Mouse (Mus musculus): ENCODE data around the gene Nrxn2.

The Nrxn2 gene

DNA sequence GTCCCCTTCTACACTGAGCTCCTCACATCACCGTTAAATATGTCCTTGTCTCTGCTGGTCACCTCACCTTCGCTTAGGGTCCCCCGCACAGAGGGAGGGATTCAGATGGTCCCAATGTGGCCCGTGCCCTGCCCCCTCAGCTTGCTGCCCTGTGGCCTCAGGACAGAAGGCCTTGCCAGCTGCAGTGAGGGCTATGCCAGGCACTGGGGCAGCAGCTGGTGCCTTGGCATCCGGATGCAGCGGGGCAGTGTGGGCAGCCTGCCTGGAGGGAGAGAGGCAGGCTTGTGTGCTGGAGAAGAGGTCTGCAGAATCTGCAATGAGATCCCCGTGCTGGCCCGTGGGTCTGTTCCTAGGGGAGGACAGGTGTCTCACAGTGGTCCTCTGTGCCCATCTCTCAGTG lies 34.8 kb downstream of the Nrxn2 start:
- DNase-seq, result no peak

DNA sequence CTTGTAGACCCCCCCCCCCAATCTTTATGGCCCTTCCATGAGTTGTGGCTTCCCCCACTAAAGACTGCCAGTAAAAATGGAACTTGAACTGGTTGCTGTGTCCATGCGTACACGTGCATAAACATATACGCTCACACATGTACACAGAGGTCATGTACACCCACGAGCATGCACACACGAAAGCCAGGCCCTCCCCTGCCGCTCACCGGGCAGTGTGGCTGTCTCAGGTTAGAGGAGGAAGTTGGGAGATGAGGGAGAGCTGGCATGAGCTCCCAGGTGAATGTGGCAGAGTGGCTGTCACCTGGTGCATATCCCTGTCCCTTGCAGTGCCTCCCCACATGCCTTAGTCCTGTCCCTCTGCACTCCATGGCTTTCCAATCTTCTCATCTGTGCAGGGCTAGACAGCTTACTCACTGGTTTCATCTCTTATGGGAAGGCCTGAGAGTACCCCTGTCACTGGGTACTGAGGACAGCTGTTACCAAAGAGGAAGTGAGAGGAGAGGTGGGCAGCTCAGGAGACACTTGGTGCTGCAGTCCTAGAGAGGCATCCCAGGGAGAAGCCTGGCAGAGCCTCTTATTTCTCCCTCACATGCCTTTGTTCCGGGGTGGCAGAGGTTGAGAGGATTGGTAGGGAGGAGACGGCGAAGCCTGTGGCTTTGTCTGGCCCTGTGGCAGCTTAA lies 35.6 kb downstream of the Nrxn2 start:
- no peak for DNase-seq

DNA sequence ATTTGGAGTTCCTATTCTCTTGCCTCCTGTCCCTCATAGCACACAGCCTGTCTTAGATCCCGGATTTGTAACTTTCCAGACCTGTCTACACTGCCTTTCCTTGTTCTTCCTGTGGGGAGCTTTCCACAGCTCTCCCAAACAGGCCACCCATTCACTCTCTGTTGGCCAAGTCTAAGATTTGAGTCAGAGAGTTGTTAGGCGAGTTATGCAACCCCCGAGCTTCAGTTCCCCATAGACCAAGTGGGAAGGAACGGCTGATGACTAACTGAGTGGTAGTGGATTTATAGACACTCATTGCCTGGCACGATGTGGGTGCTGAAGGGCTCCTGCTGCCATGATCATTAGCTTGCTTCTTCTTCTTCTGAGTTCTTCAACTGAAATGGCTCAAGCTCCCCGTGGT lies 41.0 kb downstream of the Nrxn2 start:
- no peak for DNase-seq

DNA sequence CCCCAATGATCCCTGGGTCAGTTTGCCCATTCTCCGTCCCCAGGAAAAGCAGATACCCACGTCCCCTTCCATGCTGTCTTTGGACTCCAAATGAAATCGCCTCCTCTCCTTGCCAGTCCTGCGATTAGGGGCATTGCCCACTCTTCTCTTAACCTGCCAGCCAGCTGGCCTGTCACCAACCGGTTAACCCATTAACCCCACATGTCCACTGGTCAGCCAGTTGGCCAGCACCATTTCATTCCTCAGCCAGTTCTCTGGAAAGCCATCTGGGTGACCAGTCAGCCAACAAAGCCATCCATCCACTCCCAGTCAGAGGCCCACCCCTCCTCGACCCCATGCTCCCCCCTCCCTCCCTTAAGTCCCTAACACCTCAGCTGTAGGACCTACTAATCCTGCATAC lies 44.3 kb downstream of the Nrxn2 start:
- no peak for DNase-seq

DNA sequence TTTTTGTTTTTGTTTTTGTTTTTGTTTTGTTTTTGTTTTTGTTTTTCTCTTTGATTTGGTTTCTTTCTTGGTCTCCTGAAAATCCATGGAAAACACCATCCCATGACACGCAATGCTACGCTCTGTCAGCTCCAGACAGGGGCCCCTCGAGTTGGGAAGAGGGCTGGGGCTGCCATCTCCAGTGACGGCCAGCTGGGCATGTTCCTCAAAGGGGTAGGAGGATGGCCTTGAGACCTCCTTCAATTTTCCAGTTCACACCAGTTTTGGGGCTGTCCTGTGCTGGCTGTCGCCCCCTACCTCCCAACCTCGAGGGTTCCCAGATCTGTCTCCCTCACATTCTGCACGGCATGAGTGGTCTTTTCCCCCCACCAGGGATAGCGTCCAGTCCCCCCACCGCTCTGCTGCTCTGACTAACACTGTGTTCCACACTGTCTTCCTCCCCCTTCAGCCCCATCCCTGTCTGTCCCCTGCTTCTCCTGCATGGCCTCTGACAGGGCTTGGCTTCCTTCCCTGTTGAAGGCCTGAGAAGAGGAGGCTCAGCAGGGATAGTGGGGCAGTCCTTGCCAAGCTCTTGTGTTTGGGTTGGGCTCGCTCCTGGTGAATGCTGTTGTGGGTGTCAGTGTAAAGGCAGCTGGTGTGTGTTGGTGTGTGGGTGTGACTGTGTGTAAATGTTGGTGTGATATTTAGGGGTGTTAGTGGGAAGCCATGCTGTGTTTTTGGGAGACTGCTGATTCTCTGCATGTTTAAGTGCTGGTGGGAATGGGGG lies 46.0 kb downstream of the Nrxn2 start:
- no peak for DNase-seq

DNA sequence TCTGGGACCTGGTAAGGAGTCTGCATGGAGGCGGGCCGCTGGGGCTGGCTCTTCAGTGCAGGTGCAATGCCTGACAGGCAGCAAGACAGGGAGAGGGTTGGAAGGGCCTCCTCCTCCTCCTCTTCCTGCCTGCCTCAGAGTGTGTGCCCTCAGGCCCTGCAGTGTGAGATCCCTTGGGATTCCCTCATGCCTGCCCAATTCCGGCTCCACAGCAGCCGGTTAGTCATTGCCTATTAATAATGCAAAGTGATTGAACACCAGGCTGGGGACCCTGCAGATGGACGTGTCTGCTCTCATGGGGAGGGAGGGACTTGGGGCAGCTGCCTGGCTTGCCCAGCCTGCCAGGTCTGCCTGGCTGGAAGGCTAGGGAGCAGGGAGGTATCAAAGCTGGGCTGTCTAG lies 46.6 kb downstream of the Nrxn2 start:
- DNase-seq, result no peak

DNA sequence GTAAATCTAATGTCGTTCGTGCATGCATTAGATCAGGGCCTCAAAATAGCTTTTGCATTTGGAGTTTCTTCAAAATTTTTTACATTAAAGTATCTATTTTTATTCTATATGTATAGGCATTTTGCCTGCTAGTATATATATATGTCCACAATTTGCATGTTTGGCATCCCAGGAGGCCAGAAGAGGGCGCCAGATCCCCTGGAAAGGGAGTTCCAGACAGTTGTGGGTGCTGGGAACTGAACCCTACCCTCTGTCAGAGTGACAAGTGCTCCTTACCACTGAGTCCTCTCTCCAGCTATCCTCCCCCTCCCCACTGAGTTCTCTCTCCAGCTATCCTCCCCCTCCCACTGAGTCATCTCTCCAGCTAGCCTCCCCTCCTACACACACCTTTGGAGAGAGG lies 48.4 kb downstream of the Nrxn2 start:
- DNase-seq, result no peak

DNA sequence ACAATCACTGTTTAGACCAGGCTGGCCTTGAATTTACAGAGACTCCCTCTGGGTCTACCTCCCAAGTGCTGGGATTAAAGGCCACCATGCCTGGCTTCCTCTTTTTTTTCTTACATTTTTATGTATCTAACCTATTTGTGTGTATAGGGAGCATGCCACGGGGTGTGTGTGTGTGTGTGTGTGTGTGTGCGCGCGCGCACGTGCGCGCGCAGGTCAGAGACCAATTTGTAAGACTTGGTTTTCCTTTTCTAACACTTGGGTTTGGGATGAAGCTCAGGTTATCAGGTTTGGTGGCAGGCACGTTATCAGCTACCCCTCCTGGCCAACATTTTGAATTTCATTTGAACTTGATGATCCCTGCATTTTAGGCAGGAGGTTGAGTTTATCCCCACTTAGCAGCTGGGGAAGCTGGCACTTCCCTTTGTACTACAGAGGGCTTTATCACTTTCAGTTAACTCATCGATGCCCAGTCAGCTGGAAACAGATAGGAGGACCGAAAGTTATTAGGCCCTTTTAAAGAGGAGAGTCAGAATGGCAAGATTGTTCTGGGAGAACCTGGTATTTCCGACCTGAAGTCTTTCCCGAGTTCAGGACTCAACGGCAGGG lies 48.9 kb downstream of the Nrxn2 start:
- no peak for DNase-seq

DNA sequence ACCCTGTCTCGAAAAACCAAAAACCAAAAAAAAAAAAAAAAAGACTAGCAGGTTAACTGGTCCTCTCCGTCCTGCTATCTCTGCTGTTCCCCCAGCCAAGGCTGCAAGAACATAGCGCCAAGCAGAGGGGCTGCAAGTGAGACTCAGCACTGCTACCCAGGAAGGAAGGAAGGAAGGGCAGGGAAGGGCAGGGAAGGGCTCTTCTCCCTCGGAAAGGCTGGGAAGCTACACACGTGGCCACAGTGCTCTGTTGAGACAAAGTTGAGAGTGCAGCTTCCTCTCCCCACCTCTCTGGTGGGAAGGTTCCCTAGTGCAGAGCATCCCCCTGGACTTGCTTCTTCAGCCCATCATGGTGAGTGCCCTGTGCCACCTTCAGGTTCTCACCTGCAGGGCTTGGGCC lies 53.1 kb downstream of the Nrxn2 start:
- DNase-seq, result no peak

DNA sequence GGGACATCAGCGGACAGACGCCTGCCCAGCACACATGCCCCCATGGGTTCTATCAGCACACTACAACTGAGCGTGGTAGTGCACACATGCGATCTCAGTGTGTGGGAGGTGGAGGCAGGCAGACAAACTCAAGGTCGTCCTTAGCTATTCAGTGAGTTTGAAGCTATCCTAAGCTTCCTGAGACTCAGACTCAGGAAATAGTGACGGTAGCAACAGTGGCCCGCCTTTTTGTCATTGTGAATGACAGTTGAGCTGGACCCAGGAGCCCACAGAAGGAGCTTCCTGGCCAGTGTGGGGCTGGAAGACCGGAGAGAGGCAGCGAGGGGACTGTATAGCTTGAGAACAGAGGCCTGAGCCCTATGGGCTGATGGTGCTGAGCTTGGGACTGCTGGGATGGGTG lies 54.3 kb downstream of the Nrxn2 start:
- DNase-seq, result no peak

DNA sequence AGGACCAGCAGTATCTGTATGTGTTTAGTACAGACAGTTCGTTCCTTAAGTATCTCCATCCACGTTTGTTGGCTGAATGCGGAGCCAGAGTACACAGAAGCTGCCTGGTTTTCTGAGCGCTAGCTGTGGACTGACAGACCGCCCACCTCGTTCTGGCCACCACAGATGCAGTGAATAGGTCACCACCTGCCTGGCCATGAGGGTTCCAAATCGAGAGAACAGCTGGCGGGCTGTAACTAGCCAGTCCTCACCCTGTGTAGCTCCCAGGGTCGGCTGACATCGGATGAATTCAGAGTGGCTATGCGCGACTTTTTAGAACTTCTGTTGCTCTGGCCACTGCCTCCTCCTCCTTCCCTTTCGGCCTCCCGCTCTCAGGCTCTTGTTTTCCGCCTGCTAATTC lies 56.2 kb downstream of the Nrxn2 start:
- no peak for DNase-seq

DNA sequence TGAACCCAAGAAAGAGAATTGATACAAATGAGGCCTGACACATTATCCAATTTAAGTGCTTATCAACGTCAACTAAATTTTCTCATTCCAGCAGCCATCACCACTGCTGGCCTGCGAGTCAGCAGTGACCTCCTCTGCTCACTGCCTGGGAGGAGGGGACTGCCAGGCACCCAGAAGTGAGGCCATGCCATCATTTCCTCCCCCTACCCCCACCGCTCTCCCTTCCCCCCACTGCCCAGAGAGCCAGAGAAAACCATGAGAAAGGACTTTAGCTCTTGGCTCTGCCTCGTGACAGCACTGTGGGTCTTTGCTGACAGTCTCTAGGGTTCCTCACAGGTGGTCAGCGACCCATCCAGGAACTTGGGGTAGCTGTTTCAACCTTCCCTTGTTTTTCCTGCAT lies 56.6 kb downstream of the Nrxn2 start:
- DNase-seq, result no peak

DNA sequence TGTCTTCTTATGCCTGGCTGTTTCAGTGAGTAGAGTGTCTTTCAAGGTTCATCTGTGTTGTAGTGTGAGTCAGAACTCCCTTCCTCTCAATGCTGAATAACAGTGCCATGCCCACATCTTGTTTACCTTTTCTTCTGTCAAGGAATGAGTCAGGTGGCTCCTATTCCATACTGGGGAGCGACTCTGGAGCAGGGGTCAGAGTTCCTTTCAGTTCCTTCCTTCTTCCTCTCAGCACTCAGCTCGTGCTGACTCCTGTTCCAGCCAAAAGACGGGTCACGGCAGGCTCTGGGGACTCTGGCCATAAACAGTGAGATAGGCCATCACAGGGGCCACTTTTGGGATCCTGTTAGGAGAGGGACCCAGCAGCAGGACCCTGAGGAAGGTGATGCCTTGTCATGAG lies 58.5 kb downstream of the Nrxn2 start:
- no peak for DNase-seq

DNA sequence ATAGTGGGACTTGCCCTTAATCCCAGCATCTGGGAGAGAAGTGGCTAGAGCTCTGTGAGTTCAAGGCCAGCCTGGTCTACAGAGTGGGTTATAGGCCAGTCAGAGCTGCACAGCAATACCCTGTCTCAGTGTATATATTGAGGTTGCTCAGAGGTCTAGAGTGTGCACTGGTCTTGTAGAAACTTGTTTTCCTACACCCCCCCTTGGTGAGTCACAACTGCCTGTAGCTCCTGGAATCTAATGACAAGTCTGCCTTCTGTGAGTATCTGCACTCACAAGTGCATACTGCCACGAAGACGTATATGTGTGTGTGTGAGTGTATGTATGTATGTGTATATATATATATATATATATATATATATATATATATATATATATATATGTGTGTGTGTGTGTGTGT lies 60.0 kb downstream of the Nrxn2 start:
- DNase-seq, result no peak

DNA sequence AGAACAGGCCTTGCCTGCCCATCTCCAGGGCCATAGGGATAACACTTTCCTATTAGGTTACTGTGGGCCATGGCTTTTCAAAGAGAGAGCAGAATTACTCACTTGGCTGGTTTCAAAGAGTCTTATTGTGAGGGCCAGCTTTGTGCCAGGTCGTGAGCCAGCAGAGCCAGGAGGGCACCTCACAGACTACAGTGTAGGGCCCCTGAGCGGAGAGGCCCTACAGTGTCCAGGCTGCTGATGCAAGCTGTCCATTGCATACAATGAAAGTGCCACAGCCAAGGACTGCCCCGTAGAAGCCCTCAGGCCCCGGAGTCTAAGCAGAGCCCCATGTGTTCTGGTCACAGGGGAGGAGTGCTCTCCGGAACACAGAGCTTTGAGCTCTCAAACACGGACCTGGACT lies 64.4 kb downstream of the Nrxn2 start:
- no peak for DNase-seq

DNA sequence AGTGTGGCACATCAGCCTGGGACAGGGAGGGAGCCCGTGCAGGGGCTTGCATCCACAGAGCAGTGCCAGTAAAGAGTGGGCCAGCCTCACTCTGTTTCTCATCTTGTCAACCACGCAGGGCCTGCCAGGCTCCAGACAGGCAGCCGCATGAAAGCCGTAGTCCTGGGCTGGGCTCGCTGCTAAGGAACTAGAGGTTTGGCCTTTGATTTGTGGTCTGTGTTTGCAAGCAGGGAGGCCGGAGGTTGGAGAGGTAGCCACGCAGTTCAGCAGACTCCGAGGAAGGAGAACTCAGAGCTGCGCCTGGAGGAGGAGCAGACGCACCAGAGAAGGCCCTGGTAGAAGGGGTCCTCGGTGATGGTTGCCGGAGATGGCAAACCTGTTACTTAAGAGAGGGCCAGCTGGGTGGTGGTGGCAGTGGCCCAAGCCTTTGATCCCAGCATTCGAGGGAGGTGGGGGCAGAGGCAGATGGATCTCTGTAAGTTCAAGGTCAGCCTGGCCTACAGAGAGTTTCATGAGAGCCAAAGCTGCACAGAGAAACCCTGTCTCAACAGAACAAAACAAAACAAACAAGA lies 66.6 kb downstream of the Nrxn2 start:
- DNase-seq, result no peak

DNA sequence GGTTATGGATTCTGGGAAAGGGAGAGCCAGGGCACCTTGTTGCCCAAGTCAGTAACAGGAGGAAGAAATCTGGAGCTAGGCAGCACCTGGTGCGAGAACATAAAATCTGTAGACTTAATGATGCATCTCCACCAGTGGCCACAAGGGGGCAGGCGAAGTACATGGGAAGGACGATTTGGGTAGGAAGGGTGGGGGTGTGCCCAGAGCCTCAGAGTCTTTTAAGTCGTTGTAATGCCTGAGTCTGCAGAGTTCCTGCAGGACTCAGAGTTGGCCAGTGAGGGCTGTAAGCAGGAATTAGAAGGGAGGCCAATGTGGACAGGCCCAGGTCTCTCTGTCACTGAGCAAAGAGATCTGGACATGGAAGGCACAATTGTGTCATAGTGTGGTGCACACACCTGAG lies 70.5 kb downstream of the Nrxn2 start:
- peak; percentile 58 to 85 for DNase-seq

DNA sequence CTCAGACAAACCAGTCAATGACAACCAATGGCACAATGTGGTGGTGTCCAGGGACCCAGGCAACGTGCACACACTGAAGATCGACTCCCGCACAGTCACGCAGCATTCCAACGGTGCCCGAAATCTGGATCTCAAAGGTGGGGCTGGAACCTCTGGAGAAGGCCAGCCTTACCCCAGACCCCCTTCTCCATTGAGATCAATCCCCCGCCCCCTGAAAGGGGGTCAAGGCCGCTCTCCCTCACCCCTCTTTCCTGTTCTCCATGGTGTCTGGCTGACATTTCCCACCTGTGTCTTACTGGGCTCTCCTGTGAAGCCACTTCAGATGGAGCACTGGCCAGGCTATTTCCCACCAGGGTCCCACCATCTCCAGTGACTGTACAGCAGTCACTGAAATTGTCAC lies 73.0 kb downstream of the Nrxn2 start:
- no peak for DNase-seq

DNA sequence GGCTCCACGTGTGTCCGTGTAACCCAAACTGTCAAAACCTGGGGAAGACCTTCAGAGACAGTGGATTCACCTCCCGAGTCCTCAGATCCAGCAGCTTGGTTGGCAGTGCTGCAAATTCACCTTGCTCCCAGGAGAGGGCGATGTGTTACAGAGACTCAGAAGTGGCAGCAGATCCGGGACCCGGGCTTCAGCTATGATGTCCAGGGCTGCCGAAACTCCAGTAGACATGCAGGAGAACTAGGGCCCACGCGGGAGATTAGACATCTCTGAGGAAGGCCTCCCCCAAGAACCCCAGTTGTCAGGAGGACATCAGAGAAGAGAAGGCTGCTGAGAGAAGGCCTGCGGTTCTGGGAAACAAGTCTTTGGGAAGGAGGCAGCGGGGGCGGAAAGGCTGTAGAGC lies 73.6 kb downstream of the Nrxn2 start:
- DNase-seq, result peak in 1 of 2 experiments; percentile 31

DNA sequence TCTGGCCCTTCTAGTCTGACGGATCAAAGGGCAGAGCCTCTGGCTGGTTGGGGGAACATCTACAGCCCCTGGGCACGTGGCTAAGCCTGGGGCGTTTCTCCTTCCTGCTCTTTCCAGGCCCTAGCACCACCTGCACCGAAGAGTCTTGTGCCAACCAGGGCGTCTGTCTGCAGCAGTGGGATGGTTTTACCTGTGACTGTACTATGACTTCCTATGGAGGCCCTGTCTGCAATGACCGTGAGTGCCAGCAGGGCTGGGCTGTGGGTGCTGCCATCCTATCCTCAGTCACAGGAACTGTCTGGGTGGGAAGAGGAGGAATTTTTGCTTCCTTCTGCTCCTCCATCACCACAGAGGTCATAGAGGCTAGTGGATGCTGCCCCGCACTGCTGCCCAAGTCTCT lies 74.7 kb downstream of the Nrxn2 start:
- DNase-seq, result no peak

DNA sequence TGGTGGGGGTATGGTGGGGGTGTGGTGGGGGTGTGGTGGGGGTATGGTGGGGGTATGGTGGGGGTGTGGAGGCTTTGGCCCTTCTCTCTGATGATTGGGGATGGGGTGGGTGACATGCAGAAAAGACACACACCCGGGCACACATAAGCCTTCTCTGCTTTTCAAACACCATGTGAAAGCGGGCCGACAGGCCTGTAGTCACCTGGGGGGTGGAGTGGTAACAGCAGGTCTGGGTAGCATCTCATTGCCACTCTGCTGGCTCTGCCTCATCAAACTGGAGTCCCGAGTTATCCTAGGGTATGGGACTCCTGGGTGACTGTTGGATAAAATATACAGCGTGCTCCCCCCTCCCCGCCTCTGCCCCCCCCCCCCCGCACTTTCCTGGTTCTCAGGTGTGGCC lies 75.5 kb downstream of the Nrxn2 start:
- no peak for DNase-seq

DNA sequence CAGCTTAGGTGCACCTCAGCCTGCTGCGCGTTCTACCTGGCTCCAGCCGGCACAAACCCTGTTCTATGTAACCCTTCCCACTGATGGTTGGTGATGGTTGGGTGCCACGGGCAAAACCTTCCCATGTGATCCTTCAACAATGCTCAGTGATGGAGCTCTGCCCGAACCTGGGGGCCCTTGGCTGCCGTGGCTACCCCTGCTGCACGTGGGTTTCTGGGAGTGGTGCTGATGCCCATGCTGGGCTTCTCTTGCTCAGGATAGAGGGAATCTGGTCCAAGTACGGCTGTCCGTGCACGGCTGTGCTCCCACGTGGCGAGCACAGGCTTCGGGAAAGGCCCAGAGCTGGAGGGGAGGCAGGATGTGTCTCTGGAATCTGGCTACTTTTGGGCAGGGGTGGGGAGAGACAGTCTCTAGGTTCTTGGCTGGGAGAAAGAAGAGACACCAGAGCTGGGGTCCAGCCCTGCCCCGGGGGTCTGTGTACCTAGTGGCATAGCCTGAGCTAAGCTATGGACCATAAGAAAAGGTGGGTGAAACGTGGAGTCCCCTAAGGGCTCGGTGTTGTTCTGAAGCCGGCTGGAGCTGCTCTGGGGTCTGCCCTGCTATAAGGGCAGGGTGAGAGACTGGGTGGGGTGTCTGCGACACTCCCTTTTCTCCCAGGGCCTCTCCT lies 76.1 kb downstream of the Nrxn2 start:
- no peak for DNase-seq

DNA sequence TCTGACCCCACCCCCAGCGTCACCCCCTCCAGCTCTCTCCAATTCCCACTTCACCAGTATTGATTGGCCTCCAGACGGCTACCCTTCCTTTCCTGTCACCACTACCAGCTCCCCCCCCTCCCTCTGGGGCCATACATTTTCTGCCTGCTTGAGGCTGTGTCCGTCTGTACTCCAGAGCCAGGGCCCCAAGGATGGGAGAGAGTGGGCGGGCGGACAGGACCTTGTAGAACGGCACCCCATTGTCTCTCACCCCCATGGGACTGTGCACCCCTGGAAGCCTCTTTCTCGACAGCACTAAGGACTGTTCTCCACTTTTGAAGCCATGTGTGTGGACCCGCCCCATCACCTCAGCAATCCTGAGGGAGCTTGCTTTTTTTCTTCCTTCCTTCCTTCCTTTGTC lies 77.2 kb downstream of the Nrxn2 start:
- DNase-seq, result no peak
